Mouse (Mus musculus) cortical plate, adult 2 months (tissue): ENCODE data around the gene Spsb3. TPM values are rescaled to one million over a fixed set of nuclear protein-coding genes. Genes with fewer than 3 reads are reported as not detected.

ENCODE experiments used
- H3K27ac ChIP-seq: fragments of 200-500 bp; 2 replicates; pipeline ENCODE4 v1.5.1; 2012; ENCODE audit warnings: low read length, control low read depth, inconsistent platforms; ENCODE audit not compliant: insufficient read depth
- H3K4me1 ChIP-seq: fragments of 200-500 bp; 2 replicates; pipeline ENCODE4 v1.6.1; 2011; ENCODE audit warnings: low read length; ENCODE audit not compliant: control insufficient read depth, insufficient read depth
- H3K4me3 ChIP-seq: fragments of 200-500 bp; 2 replicates; pipeline ENCODE4 v1.5.1; 2011; ENCODE audit warnings: mild to moderate bottlenecking, low read length, control low read depth; ENCODE audit not compliant: insufficient read depth
- CTCF ChIP-seq: fragments of 200-500 bp; IDR thresholded peaks from 2 replicates; pipeline ENCODE4 v1.5.1; 2011; ENCODE audit warnings: mild to moderate bottlenecking, control low read depth, low read length; ENCODE audit not compliant: insufficient read depth; ENCODE audit errors: extremely low read depth
- POLR2A ChIP-seq: fragments of 200-500 bp; IDR thresholded peaks from 2 replicates; pipeline ENCODE4 v1.6.1; 2011; ENCODE audit warnings: mild to moderate bottlenecking, low read length, control low read depth; ENCODE audit not compliant: insufficient read depth; ENCODE audit errors: extremely low read depth
- polyA plus RNA-seq: library from polyadenylated mRNA; depleted of rRNA; stranded (reverse); fragments of >200 nt; gene quantifications from 2 replicates; pipeline ENCODE4 v1.2.3, GENCODE M21; 2012

The Spsb3 gene
- polyA plus RNA-seq, 1 experiment = 92.7 TPM

DNA sequence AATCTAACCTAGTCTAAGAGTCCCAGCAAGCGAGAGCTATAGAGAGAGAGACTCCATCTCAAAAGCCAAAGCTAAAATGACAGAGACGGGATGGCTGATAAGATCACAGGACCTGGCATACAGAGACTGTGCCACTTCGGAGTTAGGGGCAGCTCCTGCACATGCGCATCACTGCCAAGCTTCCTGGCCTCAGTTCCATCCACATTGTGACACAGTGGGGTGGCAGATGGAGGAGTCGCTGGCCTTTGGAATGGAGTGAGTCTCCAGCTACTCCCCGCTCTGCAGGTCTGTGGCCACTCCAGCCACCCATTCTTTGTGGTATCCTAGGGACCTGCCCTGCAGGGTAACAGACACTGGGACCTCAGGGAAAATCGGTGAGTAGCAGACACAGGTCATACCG, 20.7 kb upstream of the Spsb3 start, which contains the start of gene Igfals:
Gene Igfals (plus strand): TSS at position 222 of the 400 bp plus-strand sequence.
- no peak within 1 kb of the TSS for H3K27ac ChIP-seq
- no peak within 1 kb of the TSS for H3K4me3 ChIP-seq
- peaks cover 4% of the 10 kb centered on the region; the same call in 1 of the 2 replicates for H3K4me1 ChIP-seq
- TF ChIP-seq POLR2A = no peak
- no peak for TF ChIP-seq CTCF

- H3K4me1 ChIP-seq = peaks cover 4% of the 10 kb centered on the region; the same call in 1 of the 2 replicates
- no peak overlapping the region for H3K27ac ChIP-seq
- TF ChIP-seq CTCF (no peak), POLR2A (no peak)
- H3K4me3 ChIP-seq = no peak overlapping the region
Measured at GRCm38 (mm10) chr17:24867914-24868313, 18.5 kb upstream of the Spsb3 start.

GRCm38 (mm10) chr17:24873695-24874404, 12.6 kb upstream of the Spsb3 start:
- no peak for TF ChIP-seq POLR2A
- no peak for TF ChIP-seq CTCF
- Histone ChIP-seq H3K4me3 (no peak overlapping the region), H3K27ac (no peak overlapping the region), H3K4me1 (no peaks in the 10 kb centered on the region)

GRCm38 (mm10) chr17:24874405-24874745, 12.1 kb upstream of the Spsb3 start:
- TF ChIP-seq CTCF = no peak
- TF ChIP-seq POLR2A = no peak
- no peak overlapping the region for H3K4me3 ChIP-seq
- H3K27ac ChIP-seq = no peak overlapping the region

DNA sequence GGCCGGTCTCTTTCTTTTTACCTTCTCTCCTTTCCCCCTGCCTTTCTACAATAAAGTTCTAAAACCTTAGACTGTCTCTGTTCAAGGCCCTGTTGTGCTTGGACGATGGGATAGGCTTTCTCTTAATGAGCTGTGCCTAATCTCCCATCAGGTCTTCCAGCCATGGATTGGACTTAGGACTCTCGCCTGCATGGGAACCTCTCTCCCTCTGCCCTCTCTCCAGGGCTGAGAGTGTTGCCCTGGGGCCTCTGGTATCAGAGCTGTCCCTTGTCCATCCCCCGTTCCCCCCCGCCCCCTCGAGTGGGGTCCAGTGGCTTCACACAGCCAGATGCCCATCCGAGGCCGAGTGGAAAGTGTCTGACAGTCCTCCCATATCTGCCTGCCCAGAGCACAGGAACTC, 11.5 kb upstream of the Spsb3 start:
- Histone ChIP-seq H3K4me3 (no peak overlapping the region), H3K27ac (no peak overlapping the region), H3K4me1 (no peaks in the 10 kb centered on the region)
- TF ChIP-seq CTCF = no peak
- no peak for TF ChIP-seq POLR2A

More at GRCm38 (mm10) chr17:24874405-24874745, 12.1 kb upstream of the Spsb3 start:
- no peaks in the 10 kb centered on the region for H3K4me1 ChIP-seq

- TF ChIP-seq CTCF = no peak
- TF ChIP-seq POLR2A = no peak
- no peak overlapping the region for H3K27ac ChIP-seq
- H3K4me3 ChIP-seq = no peak overlapping the region
- H3K4me1 ChIP-seq = no peaks in the 10 kb centered on the region
Measured at GRCm38 (mm10) chr17:24877336-24878116, 8.9 kb upstream of the Spsb3 start.

GRCm38 (mm10) chr17:24878117-24878397, 8.4 kb upstream of the Spsb3 start:
- TF ChIP-seq POLR2A (no peak), CTCF (no peak)
- Histone ChIP-seq H3K4me1 (no peaks in the 10 kb centered on the region), H3K27ac (no peak overlapping the region), H3K4me3 (no peak overlapping the region)

GRCm38 (mm10) chr17:24878531-24878930, 7.9 kb upstream of the Spsb3 start:
- no peak overlapping the region for H3K4me3 ChIP-seq
- no peak overlapping the region for H3K27ac ChIP-seq
- no peaks in the 10 kb centered on the region for H3K4me1 ChIP-seq
- TF ChIP-seq POLR2A (no peak), CTCF (no peak)

DNA sequence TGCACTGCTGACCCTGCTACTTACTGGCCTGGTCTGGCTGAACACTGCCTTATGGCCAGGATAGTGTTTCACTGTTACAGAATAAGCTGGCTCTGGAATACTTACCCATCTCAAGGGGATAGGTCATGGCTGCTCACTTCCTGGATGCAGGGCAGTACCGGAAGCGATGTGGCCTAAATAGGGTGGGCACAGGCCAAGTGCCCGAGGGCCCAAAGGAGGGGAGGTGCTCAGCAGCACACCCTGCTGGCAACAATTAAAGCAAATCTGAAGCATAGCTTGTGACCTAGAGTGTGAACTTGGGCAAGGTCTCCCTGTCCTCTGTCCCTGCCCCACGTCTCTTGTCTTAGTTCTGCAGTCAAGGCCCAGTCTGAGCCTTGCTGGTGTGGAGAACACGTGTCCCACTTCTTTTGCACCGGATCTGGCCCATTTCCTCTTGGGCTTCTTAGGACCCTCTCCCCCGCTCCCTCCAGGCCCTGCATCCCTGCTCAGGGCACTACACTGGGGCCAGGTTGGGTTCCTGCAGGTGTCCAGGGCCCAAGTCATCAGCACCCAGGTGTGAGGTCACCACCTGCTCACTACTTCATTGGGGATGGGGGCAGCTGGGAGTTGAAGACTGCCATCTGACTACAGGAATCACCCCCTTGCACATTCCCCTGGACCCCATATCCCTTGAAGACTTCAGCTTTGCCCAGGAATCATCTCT, 4.6 kb upstream of the Spsb3 start:
- TF ChIP-seq POLR2A (no peak), CTCF (peak; percentile 44; the same call in 1 of the 2 replicates)
- no peak overlapping the region for H3K27ac ChIP-seq
- H3K4me1 ChIP-seq = peaks cover 2% of the 10 kb centered on the region; the same call in 1 of the 2 replicates
- H3K4me3 ChIP-seq = no peak overlapping the region

GRCm38 (mm10) chr17:24884391-24884790, 2.1 kb upstream of the Spsb3 start:
- Histone ChIP-seq H3K4me1 (peaks cover 5% of the 10 kb centered on the region; the same call in 1 of the 2 replicates), H3K4me3 (no peak overlapping the region), H3K27ac (no peak overlapping the region)
- TF ChIP-seq CTCF (no peak), POLR2A (no peak)
